Mouse (Mus musculus) spleen, adult 2 months (tissue): Measurements from ENCODE around the gene Ap2s1. TPM values are rescaled to one million over a fixed set of nuclear protein-coding genes. Genes with fewer than 3 reads are reported as not detected.
A peak's percentile ranks its signal among the peaks of the same experiment; 100 is the strongest.

Experiments used
- DNase-seq, 2 experiments: peaks; one replicate each; pipeline versions ENCODE4 v3.0.0 to v3.0.0-alpha.2; 2012 to 2021; ENCODE audit warnings: low spot score in 2 of 2, low read depth in 1 of 2
- H3K27ac ChIP-seq: fragments of 200-500 bp; 2 replicates; pipeline ENCODE4 v1.5.1; 2012; ENCODE audit warnings: low read length, inconsistent platforms; ENCODE audit not compliant: insufficient read depth
- H3K27me3 ChIP-seq: fragments of 200-500 bp; 2 replicates; pipeline ENCODE4 v1.6.1; 2012; ENCODE audit warnings: mild to moderate bottlenecking, moderate library complexity, low read length, inconsistent platforms; ENCODE audit not compliant: control insufficient read depth, insufficient read depth
- H3K36me3 ChIP-seq: fragments of 200-500 bp; 2 replicates; pipeline ENCODE4 v1.6.1; 2012; ENCODE audit warnings: mild to moderate bottlenecking, low read length, inconsistent platforms; ENCODE audit not compliant: control insufficient read depth, insufficient read depth
- H3K4me1 ChIP-seq: fragments of 200-500 bp; 2 replicates; pipeline ENCODE4 v1.6.1; 2011; ENCODE audit warnings: inconsistent platforms; ENCODE audit not compliant: control insufficient read depth, insufficient read depth, insufficient read length
- H3K4me3 ChIP-seq: fragments of 200-500 bp; 2 replicates; pipeline ENCODE4 v1.5.1; 2011; ENCODE audit warnings: mild to moderate bottlenecking, inconsistent platforms; ENCODE audit not compliant: insufficient read depth, insufficient read length; ENCODE audit errors: extremely low read depth
- CTCF ChIP-seq: fragments of 200-500 bp; IDR thresholded peaks from 2 replicates; pipeline ENCODE4 v1.5.1; 2011; ENCODE audit warnings: mild to moderate bottlenecking, inconsistent platforms; ENCODE audit not compliant: insufficient read depth, insufficient read length, insufficient replicate concordance; ENCODE audit errors: extremely low read depth
- POLR2A ChIP-seq: fragments of 200-500 bp; IDR thresholded peaks from 2 replicates; pipeline ENCODE4 v1.6.1; 2011; ENCODE audit warnings: low read depth, low read length, inconsistent platforms
- WGBS: fragments of 180-500 bp; shearing (Covaris S2); methylation state at CpG from one replicate; pipeline ENCODE4 v1.1.7; 2018; 5-methylcytosine and 5-hydroxymethylcytosine counted together
- polyA plus RNA-seq: library from polyadenylated mRNA; depleted of rRNA; stranded (reverse); fragments of >200 nt; gene quantifications from 2 replicates; pipeline ENCODE4 v1.2.3, GENCODE M21; 2012

Ap2s1 gene
- polyA plus RNA-seq, 1 experiment, result 159 TPM

DNA sequence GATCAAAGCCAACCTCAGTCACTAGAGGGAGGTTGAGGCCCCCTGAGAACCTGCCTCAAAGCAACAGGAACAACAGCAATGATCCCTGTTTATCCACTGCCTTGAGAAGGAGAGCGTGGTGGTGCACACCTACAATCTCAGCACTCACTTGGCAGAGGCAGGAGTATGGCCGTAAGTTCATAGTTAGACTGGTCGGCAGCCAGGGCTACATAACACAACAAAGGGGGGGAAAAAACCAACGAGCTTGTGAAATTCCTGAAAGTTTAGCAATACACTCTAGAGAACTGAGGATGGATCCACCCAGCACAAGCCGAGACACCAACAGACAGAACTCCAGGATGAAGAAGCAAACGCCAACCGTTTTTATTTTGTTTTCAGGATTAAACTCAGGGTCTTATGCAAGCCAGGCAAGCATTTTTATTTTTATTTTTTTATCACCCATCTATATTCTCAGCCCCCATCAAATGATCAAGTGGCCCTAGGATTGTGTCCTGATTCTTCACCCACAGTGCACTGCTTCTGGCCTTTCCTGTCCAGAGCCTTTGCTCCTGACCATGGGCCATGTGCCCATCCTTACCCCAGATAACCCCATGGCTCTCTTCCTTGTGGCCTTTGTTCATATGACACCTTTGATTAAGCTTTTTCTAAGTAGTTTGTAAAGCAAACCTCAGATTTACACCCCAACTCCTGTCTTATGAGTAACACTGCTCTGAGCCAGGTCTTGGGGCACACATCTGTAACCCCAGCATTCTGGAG, 25.4 kb downstream of the Ap2s1 start:
- Histone ChIP-seq H3K4me3 (no peak overlapping the region), H3K27me3 (no peaks in the 10 kb centered on the region), H3K27ac (no peak overlapping the region), H3K4me1 (peaks cover 7% of the 10 kb centered on the region; the same call in 1 of the 2 replicates), H3K36me3 (no peaks in the 10 kb centered on the region)
- TF ChIP-seq POLR2A (no peak), CTCF (no peak)
- no peak for DNase-seq
- WGBS, result 82% methylated on average over 7 of the region's 7 CpGs

- no peak for TF ChIP-seq POLR2A
- no peak for TF ChIP-seq CTCF
- no peak overlapping the region for H3K4me3 ChIP-seq
- DNase-seq, result no peak
- no peaks in the 10 kb centered on the region for H3K27me3 ChIP-seq
- no peak overlapping the region for H3K27ac ChIP-seq
- no peaks in the 10 kb centered on the region for H3K36me3 ChIP-seq
- 65% methylated on average over 2 of the region's 2 CpGs for WGBS
- H3K4me1 ChIP-seq, result no peaks in the 10 kb centered on the region
These were observed 28.2 kb downstream of the Ap2s1 start for GRCm38 (mm10) chr7:16766443-16766842.

DNA sequence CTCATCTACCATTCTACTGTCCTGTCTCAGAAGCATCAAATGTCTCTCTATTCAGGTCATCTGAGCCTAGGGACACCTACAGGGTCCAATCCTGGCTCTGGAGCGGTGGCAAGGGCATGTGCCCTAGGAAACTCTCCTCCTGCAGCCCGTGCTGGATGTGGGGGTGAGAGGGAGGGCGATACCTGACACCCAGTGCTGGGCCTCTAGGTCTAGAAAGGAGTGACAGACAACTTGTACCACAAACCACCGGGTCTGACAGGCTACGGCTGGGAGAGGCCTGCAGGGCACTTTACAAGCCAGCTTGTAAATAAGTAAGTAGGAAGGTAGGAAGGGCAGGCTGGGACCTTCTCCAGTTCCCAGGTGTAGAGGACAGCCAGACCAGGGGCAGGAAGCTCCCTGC, 37.7 kb downstream of the Ap2s1 start:
- no peaks in the 10 kb centered on the region for H3K27me3 ChIP-seq
- DNase-seq, result no peak
- H3K4me3 ChIP-seq, result no peak overlapping the region
- no peaks in the 10 kb centered on the region; the same call in 1 of the 2 replicates for H3K4me1 ChIP-seq
- 56% methylated on average over 5 of the region's 5 CpGs for WGBS
- H3K36me3 ChIP-seq, result no peaks in the 10 kb centered on the region
- no peak overlapping the region for H3K27ac ChIP-seq
- TF ChIP-seq POLR2A, result no peak
- TF ChIP-seq CTCF, result no peak

GRCm38 (mm10) chr7:16780076-16780475, 41.9 kb downstream of the Ap2s1 start:
- Histone ChIP-seq H3K27ac (no peak overlapping the region), H3K36me3 (no peaks in the 10 kb centered on the region), H3K4me3 (no peak overlapping the region), H3K4me1 (peaks cover 10% of the 10 kb centered on the region; the same call in 1 of the 2 replicates), H3K27me3 (no peaks in the 10 kb centered on the region)
- WGBS, result 89% methylated on average over 5 of the region's 5 CpGs
- TF ChIP-seq POLR2A (no peak), CTCF (no peak)
- DNase-seq, result no peak

DNA sequence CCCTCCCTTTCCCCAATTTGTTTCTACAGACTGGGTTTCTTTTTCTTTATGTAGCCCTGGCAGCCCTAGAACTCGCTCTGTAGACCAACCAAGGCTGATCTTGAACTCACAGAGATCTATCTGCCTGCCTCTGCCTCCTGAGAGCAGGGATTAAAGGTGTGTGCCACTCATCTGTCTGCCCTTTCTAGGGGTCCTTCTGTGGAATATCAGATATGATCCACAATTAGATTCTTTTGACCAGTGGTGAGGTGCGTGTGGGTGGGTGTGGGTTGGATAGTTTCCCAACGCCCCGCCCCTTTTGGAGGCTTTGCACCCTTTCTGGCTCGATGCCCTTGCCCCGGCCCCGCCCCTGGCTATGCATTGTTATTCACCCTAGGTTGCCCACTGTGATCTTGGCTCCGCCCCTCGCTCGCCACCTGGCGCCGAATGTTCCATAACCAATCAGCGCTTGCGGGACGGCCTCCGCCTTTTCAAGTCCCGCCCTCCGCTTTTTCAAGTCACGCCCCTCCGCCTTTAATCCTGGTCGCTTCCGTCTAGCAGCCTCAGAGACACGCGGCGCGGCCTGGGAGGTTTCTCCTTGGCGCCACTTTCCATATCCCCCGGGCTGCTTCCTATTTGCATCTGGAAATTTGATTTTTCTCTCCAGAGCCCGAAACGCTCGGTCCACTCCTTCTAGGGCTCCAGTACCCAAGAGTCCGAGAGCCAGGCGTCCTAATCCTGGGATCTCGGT, 42.8 kb downstream of the Ap2s1 start, which contains the start of gene Slc1a5:
TSS of gene Slc1a5 (plus strand) at position 516 of the 730 bp plus-strand sequence.
- Histone ChIP-seq H3K27ac (peak within 1 kb of the TSS; percentile 76), H3K4me1 (peaks cover 10% of the 10 kb centered on the region; the same call in 1 of the 2 replicates), H3K27me3 (no peaks in the 10 kb centered on the region), H3K36me3 (no peaks in the 10 kb centered on the region), H3K4me3 (peak within 1 kb of the TSS; percentile 84)
- 2% methylated on average over 34 of the region's 34 CpGs for WGBS
- TF ChIP-seq CTCF (no peak), POLR2A (peak; percentile 99)
- peak; percentile 95 to 97 for DNase-seq

DNA sequence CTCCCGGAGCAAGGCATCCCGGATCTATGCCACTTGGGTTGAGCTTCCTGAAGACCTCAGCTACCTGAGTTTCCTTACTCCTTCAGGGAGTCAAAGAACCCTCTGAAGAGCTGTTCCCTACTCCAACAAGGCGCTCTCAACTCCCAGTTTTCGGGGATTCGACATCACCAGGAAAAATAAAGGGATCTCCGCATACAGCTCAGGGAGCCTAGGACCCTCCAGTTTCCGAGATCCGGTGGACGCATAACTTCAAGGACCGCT, 43.3 kb downstream of the Ap2s1 start:
- Histone ChIP-seq H3K4me1 (peaks cover 10% of the 10 kb centered on the region; the same call in 1 of the 2 replicates), H3K4me3 (peak overlapping the region; percentile 84), H3K36me3 (no peaks in the 10 kb centered on the region), H3K27me3 (no peaks in the 10 kb centered on the region), H3K27ac (peak overlapping the region; percentile 76)
- TF ChIP-seq POLR2A (no peak), CTCF (no peak)
- WGBS, result under 1% methylated on average over 10 of the region's 10 CpGs
- no peak for DNase-seq

DNA sequence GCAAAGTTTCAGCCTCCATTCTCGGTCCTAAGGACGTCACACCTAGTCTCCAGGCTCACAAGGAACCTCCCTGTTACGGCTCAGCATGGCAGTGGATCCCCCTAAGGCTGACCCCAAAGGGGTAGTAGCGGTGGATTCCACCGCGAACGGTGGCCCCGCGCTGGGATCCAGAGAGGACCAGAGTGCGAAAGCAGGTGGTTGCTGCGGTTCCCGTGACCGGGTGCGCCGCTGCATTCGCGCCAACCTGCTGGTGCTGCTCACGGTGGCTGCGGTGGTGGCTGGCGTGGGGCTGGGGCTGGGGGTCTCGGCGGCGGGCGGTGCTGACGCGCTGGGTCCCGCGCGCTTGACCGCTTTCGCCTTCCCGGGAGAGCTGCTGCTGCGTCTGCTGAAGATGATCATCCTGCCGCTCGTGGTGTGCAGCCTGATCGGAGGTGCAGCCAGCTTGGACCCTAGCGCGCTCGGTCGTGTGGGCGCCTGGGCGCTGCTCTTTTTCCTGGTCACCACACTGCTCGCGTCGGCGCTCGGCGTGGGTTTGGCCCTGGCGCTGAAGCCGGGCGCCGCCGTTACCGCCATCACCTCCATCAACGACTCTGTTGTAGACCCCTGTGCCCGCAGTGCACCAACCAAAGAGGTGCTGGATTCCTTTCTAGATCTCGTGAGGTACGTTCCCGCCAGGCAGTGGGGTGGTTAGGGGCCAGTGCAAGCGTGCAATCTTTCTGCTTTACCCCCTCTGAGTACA, 43.8 kb downstream of the Ap2s1 start:
- Histone ChIP-seq H3K36me3 (0 out of 2 replicates have a peak, but pooled peaks cover 2% of the 10 kb centered on the region), H3K27me3 (no peaks in the 10 kb centered on the region), H3K4me3 (peak overlapping the region; percentile 84), H3K4me1 (peaks cover 10% of the 10 kb centered on the region; the same call in 1 of the 2 replicates), H3K27ac (peak overlapping the region; percentile 76)
- TF ChIP-seq POLR2A, result no peak
- no peak for TF ChIP-seq CTCF
- WGBS, result 1% methylated on average over 60 of the region's 60 CpGs
- peak in 1 of 2 experiments; percentile 41 for DNase-seq
